Mouse (Mus musculus): ENCODE measurements around the gene Tsc2. TPM values are rescaled to one million over a fixed set of nuclear protein-coding genes. Genes with fewer than 3 reads are reported as not detected.

The Tsc2 gene
- polyA plus RNA-seq, 1 experiment = 51.1 TPM

DNA sequence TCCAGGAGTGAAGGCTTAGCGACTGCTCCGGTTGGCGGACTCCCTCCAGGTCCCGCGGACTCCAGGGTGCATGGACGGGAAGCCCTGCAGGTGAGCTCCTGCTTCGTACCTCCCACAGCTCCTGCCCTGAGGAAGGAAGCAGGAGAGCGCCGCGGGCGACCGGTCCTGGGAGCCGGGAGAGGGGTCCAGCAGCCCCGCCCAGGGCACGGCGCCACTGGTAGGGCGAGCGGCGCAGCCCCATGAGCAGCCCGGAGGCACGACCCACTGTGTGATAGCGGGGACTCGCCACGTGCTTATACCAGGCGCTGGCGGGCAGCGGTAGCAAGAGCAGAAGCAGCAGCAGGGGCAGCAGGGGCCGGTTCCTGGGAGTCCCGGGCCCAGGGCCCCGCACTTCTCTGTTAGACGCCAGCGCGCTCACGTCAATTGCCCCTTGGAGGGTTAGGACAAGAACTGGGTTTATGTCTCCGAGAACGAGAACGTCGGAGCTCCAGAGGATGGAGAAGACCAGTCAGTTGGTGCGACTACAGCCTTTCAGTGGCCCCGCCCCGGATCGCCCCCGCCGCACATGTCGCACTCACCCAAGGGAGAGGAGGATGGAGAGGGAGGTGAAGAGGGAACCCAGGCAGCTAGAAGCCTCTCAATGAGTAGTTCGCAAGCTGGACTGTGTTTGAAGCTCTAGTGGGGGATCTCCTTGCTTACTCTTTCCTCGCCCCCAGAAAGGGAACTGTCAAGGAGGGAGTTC, 25.8 kb upstream of the Tsc2 start, which contains the start of gene Npw:
TSS of gene Npw (minus strand) at position 441 of the 742 bp plus-strand sequence.
- Histone ChIP-seq H3K4me3 (ENCODE audit: low read depth, low read length) (peak within 1 kb of the TSS; percentile 63), H3K27me3 (ENCODE audit: control insufficient read depth, insufficient read depth, low read length, poor library complexity, severe bottlenecking) (no peaks in the 10 kb centered on the region), H3K36me3 (ENCODE audit: control insufficient read depth, insufficient read depth, low read length, poor library complexity, severe bottlenecking) (no peaks in the 10 kb centered on the region), H3K9ac (ENCODE audit: low read depth, poor library complexity, severe bottlenecking) (peak within 1 kb of the TSS; percentile 43), H3K27ac (ENCODE audit: insufficient read depth, low read length) (no peak within 1 kb of the TSS), H3K4me1 (ENCODE audit: control insufficient read depth, insufficient read depth, low read length) (no peaks in the 10 kb centered on the region), H3K9me3 (replicated peaks; ENCODE audit: control insufficient read depth, insufficient read depth, low read length, poor library complexity, severe bottlenecking) (no peaks in the 10 kb centered on the region)
- no peak for TF ChIP-seq EP300 (IDR thresholded peaks at IDR 0.05; ENCODE audit: insufficient read depth, low read depth, low read length)
- no peak for TF ChIP-seq POLR2A (IDR thresholded peaks at IDR 0.05; ENCODE audit: insufficient read depth, low read length)
- no peak for TF ChIP-seq CTCF (IDR thresholded peaks at IDR 0.05; ENCODE audit: low read depth, low read length)

- no peak for TF ChIP-seq POLR2A (IDR thresholded peaks at IDR 0.05; ENCODE audit: insufficient read depth, low read length)
- TF ChIP-seq EP300 (IDR thresholded peaks at IDR 0.05; ENCODE audit: insufficient read depth, low read depth, low read length) = no peak
- TF ChIP-seq CTCF (IDR thresholded peaks at IDR 0.05; ENCODE audit: low read depth, low read length) = no peak
- Histone ChIP-seq H3K4me1 (ENCODE audit: control insufficient read depth, insufficient read depth, low read length) (no peaks in the 10 kb centered on the region), H3K4me3 (ENCODE audit: low read depth, low read length) (no peak overlapping the region), H3K9ac (ENCODE audit: low read depth, poor library complexity, severe bottlenecking) (no peak overlapping the region), H3K27ac (ENCODE audit: insufficient read depth, low read length) (no peak overlapping the region), H3K36me3 (ENCODE audit: control insufficient read depth, insufficient read depth, low read length, poor library complexity, severe bottlenecking) (no peaks in the 10 kb centered on the region), H3K9me3 (replicated peaks; ENCODE audit: control insufficient read depth, insufficient read depth, low read length, poor library complexity, severe bottlenecking) (no peaks in the 10 kb centered on the region), H3K27me3 (ENCODE audit: control insufficient read depth, insufficient read depth, low read length, poor library complexity, severe bottlenecking) (no peaks in the 10 kb centered on the region)
Observed at GRCm38 (mm10) chr17:24654969-24655368, 22.5 kb upstream of the Tsc2 start.

- 0 out of 2 replicates have a peak overlapping the region, but pooled peaks have one; percentile 39 for H3K9ac ChIP-seq (ENCODE audit: low read depth, poor library complexity, severe bottlenecking)
Observed at GRCm38 (mm10) chr17:24653967-24654710, 21.7 kb upstream of the Tsc2 start.

DNA sequence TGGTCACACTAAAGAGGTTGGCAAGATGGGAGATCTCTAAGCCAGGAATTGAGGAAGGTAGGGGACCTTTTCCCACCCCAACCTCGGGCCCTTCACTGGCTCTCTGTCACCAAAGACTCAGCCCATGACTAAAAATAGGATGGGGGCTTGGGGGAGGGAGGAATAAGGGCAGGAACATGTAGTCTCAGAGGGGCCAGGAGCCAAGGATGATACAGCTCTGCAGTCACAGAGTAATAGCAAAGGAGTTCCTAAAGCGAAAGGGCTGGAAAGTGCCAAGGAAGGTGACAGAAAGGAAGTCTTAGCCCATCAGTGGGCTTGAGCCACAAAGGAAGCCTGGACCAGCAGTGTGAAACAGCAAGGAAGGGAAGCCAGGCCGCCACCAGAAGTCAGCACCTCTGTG, 19.4 kb upstream of the Tsc2 start:
- Histone ChIP-seq H3K27ac (ENCODE audit: insufficient read depth, low read length) (no peak overlapping the region), H3K9me3 (replicated peaks; ENCODE audit: control insufficient read depth, insufficient read depth, low read length, poor library complexity, severe bottlenecking) (no peaks in the 10 kb centered on the region), H3K4me1 (ENCODE audit: control insufficient read depth, insufficient read depth, low read length) (no peaks in the 10 kb centered on the region), H3K9ac (ENCODE audit: low read depth, poor library complexity, severe bottlenecking) (no peak overlapping the region), H3K36me3 (ENCODE audit: control insufficient read depth, insufficient read depth, low read length, poor library complexity, severe bottlenecking) (no peaks in the 10 kb centered on the region), H3K27me3 (ENCODE audit: control insufficient read depth, insufficient read depth, low read length, poor library complexity, severe bottlenecking) (no peaks in the 10 kb centered on the region), H3K4me3 (ENCODE audit: low read depth, low read length) (no peak overlapping the region)
- TF ChIP-seq EP300 (IDR thresholded peaks at IDR 0.05; ENCODE audit: insufficient read depth, low read depth, low read length) = no peak
- TF ChIP-seq CTCF (IDR thresholded peaks at IDR 0.05; ENCODE audit: low read depth, low read length) = no peak
- no peak for TF ChIP-seq POLR2A (IDR thresholded peaks at IDR 0.05; ENCODE audit: insufficient read depth, low read length)

More at GRCm38 (mm10) chr17:24653967-24654710, 21.7 kb upstream of the Tsc2 start:
- H3K4me3 ChIP-seq (ENCODE audit: low read depth, low read length) = peak overlapping the region; percentile 47
- no peaks in the 10 kb centered on the region for H3K27me3 ChIP-seq (ENCODE audit: control insufficient read depth, insufficient read depth, low read length, poor library complexity, severe bottlenecking)
- H3K27ac ChIP-seq (ENCODE audit: insufficient read depth, low read length) = no peak overlapping the region
- H3K4me1 ChIP-seq (ENCODE audit: control insufficient read depth, insufficient read depth, low read length) = no peaks in the 10 kb centered on the region
- H3K36me3 ChIP-seq (ENCODE audit: control insufficient read depth, insufficient read depth, low read length, poor library complexity, severe bottlenecking) = no peaks in the 10 kb centered on the region
- H3K9me3 ChIP-seq (replicated peaks; ENCODE audit: control insufficient read depth, insufficient read depth, low read length, poor library complexity, severe bottlenecking) = no peaks in the 10 kb centered on the region
- TF ChIP-seq POLR2A (IDR thresholded peaks at IDR 0.05; ENCODE audit: insufficient read depth, low read length) (no peak), CTCF (IDR thresholded peaks at IDR 0.05; ENCODE audit: low read depth, low read length) (peak; percentile 98)

DNA sequence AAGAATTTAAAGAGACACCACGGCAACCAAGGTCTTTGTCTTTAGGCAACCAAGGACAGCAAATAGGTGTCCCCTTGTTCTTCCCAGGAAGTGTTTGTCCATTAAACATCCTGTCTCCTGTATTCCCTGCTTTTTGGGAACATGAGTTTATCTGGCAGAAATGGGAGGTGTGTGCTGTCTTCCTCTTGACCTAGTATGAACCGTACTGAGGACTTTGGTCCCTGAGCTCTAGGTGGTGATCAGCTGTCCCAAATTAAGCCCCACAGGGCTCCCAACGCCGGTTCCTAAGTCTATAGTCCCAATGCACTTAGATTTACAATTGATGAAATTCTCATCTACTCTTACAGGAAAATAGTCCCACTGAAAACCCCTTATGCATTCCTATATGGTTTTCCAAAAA, 18.3 kb upstream of the Tsc2 start:
- Histone ChIP-seq H3K9ac (ENCODE audit: low read depth, poor library complexity, severe bottlenecking) (peak overlapping the region; percentile 83; the same call in 1 of the 2 replicates), H3K36me3 (ENCODE audit: control insufficient read depth, insufficient read depth, low read length, poor library complexity, severe bottlenecking) (no peaks in the 10 kb centered on the region), H3K4me1 (ENCODE audit: control insufficient read depth, insufficient read depth, low read length) (peaks cover 2% of the 10 kb centered on the region), H3K27me3 (ENCODE audit: control insufficient read depth, insufficient read depth, low read length, poor library complexity, severe bottlenecking) (no peaks in the 10 kb centered on the region), H3K4me3 (ENCODE audit: low read depth, low read length) (no peak overlapping the region), H3K27ac (ENCODE audit: insufficient read depth, low read length) (no peak overlapping the region), H3K9me3 (replicated peaks; ENCODE audit: control insufficient read depth, insufficient read depth, low read length, poor library complexity, severe bottlenecking) (no peaks in the 10 kb centered on the region)
- no peak for TF ChIP-seq POLR2A (IDR thresholded peaks at IDR 0.05; ENCODE audit: insufficient read depth, low read length)
- TF ChIP-seq CTCF (IDR thresholded peaks at IDR 0.05; ENCODE audit: low read depth, low read length) = no peak
- TF ChIP-seq EP300 (IDR thresholded peaks at IDR 0.05; ENCODE audit: insufficient read depth, low read depth, low read length) = no peak

All from ES-Bruce4 (cell line).